Mouse (Mus musculus): Measurements from ENCODE around the gene Grik2. TPM values are rescaled to one million over a fixed set of nuclear protein-coding genes. Genes with fewer than 3 reads are reported as not detected.

Grik2 gene
- 35.8 TPM for polyA plus RNA-seq (2015; fragmentation: Illumina TruSeq; extraction: RNeasy Lipid Tissue Mini Kit (QIAGEN cat#74804); ENCODE audit: low read depth, low replicate concordance)

GRCm38 (mm10) chr10:49788381-49788906 lies at the start of gene Grik2:
TSS of gene Grik2 (minus strand) at chr10:49788766.

All from brain, adult 10 weeks (tissue).